Mouse (Mus musculus): ENCODE results near the gene Gm20388.

Gm20388 gene

GRCm38 (mm10) chr8:121001951-121002350 is 1091.3 kb downstream of the Gm20388 start:
- DNase-seq (ENCODE audit: low read depth in 2 of 2, low spot score in 2 of 2) = no peak

DNA sequence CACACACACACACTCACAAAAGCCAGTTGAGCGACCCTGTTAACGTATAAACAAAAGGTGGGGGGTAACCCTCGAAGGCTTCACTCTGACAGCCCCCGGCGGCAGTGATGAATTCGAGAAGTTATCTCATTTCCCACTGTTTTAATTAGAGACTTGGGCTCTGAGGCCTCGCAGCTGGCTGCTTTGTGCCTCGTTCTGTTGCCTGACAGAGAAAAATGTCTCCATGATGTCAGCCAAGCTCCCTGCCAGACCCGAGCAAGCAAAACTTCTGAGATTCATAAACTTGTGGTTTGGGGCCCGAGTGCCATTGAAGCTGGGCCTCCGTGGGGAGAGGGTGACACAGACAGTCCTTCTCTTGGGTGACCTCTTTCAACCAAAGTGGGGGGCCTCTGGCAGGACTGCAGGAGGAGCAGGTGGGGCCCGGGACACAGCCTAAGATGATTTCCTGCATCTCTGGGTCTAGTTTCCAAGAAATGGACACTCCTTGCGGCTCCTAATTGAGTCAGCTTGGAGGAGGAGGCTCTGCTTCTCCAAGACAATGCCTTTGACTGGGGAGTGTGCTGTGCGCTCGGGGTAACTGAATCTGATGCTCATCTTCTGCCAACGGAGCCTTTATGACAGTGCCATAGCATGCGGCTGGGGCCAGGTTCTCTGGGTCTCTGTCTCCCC is 1092.4 kb downstream of the Gm20388 start:
- no peak for DNase-seq (ENCODE audit: low read depth in 2 of 2, low spot score in 2 of 2)

- DNase-seq (ENCODE audit: low read depth in 2 of 2, low spot score in 2 of 2) = no peak
Measured at GRCm38 (mm10) chr8:121003639-121004038, 1093.0 kb downstream of the Gm20388 start.

DNA sequence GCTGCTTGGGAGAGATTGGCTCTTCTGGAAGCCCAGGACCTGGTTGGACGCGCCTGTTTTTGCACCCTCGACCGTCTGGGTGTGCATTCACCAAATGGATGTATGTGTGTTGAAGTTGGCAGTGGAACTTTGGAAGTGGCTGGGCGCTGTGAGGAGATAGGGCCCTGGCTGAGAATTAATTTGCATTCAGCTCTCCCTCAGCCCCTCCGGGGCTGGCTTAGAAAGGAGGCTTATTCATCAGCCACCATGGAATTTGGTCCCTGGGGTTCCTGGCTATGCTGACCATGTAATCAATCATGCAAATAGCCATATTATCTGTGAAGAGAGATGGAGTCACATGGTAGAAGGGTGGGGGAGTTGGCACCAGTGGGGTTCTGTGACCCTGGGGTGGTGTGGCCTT is 1102.7 kb downstream of the Gm20388 start:
- no peak for DNase-seq (ENCODE audit: low read depth in 2 of 2, low spot score in 2 of 2)

DNA sequence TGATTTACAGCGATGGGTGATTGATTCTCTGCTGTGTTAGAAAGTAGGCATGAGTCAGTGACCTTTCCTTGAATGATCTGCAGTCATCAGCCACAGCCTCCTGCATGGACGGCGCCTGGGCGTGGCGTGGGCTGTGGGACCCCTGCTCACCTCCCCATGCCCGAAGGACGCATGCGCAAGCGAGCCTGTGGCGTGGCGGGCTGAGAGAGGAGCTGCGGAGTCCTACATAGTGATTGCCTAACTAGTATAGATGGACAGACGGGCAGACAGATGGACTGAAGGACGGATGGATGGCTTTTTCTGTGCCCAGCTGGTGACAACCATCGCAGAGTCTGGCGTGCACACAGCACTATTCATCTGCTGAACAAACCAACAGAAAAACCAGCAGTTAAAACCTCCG is 1106.0 kb downstream of the Gm20388 start:
- no peak for DNase-seq (ENCODE audit: low read depth in 2 of 2, low spot score in 2 of 2)

- DNase-seq (ENCODE audit: low read depth in 2 of 2, low spot score in 2 of 2) = no peak
Measured at GRCm38 (mm10) chr8:121018236-121018635, 1107.6 kb downstream of the Gm20388 start.

GRCm38 (mm10) chr8:121021488-121021887 is 1110.8 kb downstream of the Gm20388 start:
- DNase-seq (ENCODE audit: low read depth in 2 of 2, low spot score in 2 of 2) = no peak

DNA sequence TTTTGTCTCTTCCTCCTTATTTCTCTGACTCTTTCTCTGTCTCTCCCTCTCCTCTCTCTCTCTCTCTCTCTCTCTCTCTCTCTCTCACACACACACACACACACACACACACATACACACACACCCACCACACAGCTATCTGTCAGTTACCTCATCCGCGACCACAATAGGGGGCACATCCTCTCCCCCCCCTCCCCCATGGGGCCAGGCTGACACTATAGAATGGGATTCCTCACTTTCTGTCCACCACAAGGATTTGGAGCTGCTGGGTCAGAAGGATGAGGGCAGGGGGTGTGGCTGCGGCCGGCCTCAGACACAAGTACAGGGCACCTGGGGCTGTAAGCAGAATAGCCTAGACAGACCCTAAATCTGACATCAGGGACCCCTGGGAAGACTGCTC is 1112.4 kb downstream of the Gm20388 start:
- no peak for DNase-seq (ENCODE audit: low read depth in 2 of 2, low spot score in 2 of 2)

- DNase-seq (ENCODE audit: low read depth in 2 of 2, low spot score in 2 of 2) = no peak
Measured at GRCm38 (mm10) chr8:121023736-121024135, 1113.1 kb downstream of the Gm20388 start.

- DNase-seq (ENCODE audit: low read depth in 2 of 2, low spot score in 2 of 2) = no peak
Measured at GRCm38 (mm10) chr8:121025486-121025885, 1114.8 kb downstream of the Gm20388 start.

DNA sequence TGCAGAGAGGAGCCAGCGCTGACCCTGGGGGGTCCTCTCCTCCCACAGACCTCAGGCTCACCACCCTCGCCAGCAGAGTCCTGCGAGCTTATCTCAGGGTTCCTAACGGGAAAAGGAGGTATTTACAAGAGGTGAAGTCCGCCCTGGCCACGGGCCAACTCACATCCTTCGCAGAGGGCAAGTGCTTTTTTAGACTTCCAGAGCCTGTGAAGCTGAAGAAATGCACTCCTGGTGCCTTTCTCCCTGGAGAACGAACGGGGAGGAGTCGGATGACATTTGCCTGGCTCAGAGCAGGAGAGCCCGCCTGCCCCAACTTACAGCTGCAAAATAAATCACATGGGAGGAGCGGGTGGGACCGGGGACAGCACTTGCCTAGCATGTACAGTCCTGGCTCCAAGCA is 1117.1 kb downstream of the Gm20388 start:
- DNase-seq (ENCODE audit: low read depth in 2 of 2, low spot score in 2 of 2) = no peak

GRCm38 (mm10) chr8:121029076-121029475 is 1118.4 kb downstream of the Gm20388 start:
- no peak for DNase-seq (ENCODE audit: low read depth in 2 of 2, low spot score in 2 of 2)

GRCm38 (mm10) chr8:121030496-121031040 is 1119.9 kb downstream of the Gm20388 start:
- DNase-seq (ENCODE audit: low read depth in 2 of 2, low spot score in 2 of 2) = no peak

GRCm38 (mm10) chr8:121033299-121034013 is 1122.8 kb downstream of the Gm20388 start:
- no peak for DNase-seq (ENCODE audit: low read depth in 2 of 2, low spot score in 2 of 2)

GRCm38 (mm10) chr8:121035611-121036010 is 1125.0 kb downstream of the Gm20388 start:
- DNase-seq (ENCODE audit: low read depth in 2 of 2, low spot score in 2 of 2) = no peak

DNA sequence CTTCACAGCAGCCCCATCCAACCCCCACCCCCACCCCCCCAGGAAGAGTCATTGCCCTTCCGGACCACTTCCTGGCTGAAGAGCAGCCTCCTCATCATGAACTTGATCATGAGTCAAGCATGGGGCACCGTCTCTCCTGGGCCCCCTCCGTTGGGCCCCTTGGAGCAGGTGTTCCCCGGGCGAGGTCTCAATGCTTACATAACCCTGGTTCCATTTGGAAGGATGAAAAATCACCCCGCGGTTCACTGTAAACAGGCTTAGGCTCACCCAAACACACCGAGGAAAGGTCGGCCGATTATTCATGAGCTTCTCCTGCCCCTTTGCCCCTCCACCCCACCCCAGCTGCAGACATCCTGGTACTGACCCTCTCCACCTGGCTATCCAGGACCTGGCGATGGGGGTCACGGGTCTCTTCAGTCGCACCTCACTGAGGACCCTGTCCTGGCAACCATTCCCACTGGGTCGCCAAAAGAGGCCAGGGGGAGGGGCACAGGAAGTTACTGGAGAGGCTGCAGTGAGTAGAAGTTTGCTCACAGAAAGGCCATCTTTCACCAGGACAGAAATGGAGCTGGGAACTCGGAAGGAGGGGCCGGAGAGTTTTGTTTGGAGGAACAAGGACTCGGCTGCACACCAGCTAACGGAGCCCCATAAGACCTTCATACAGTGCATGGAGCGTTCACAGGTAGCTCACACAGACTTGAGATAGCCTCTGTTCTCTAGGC is 1133.2 kb downstream of the Gm20388 start:
- no peak for DNase-seq (ENCODE audit: low read depth in 2 of 2, low spot score in 2 of 2)

GRCm38 (mm10) chr8:121047441-121047840 is 1136.8 kb downstream of the Gm20388 start:
- DNase-seq (ENCODE audit: low read depth in 2 of 2, low spot score in 2 of 2) = no peak

DNA sequence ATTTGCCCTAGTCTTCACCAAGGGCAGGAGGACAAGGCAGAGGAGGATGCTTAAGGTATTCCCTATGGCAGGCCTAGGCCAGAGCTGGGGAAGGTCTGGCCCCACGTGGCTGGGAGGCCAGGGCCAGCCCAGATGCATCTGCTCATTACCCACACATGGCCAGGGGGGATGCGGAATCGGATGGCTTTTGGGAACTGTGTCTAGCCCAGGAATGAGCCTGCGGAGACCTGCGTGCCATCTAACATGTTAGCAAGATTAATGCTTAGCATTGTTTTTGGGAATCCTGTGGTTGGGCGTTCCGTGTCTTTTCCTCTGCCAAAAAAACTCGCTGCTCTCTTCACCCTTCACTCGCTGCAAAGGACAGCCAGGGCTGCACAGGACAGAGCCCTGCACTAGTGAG is 1147.4 kb downstream of the Gm20388 start:
- DNase-seq (ENCODE audit: low read depth in 2 of 2, low spot score in 2 of 2) = no peak

- no peak for DNase-seq (ENCODE audit: low read depth in 2 of 2, low spot score in 2 of 2)
Measured at GRCm38 (mm10) chr8:121059098-121059497, 1148.5 kb downstream of the Gm20388 start.

- no peak for DNase-seq (ENCODE audit: low read depth in 2 of 2, low spot score in 2 of 2)
Measured at GRCm38 (mm10) chr8:121062521-121062920, 1151.9 kb downstream of the Gm20388 start.

DNA sequence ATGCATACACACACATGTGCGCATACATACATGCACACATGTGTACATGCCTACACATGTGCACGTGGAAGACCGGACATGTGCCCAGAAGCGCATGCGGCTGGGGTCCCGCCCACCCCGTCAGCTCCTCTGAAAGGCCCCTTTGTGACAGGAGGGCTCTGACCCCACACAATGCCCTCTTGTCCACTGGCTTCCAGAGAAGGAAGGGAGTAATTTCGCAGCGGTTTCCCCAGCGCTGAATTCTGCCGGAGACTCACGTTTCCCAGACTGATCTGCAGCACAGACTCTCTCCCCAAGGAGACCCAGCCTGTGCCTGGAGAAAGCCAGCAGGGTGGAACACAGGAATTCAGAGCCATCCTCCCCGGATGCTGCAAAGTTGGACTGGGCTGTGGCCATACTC is 1153.0 kb downstream of the Gm20388 start:
- no peak for DNase-seq (ENCODE audit: low read depth in 2 of 2, low spot score in 2 of 2)

DNA sequence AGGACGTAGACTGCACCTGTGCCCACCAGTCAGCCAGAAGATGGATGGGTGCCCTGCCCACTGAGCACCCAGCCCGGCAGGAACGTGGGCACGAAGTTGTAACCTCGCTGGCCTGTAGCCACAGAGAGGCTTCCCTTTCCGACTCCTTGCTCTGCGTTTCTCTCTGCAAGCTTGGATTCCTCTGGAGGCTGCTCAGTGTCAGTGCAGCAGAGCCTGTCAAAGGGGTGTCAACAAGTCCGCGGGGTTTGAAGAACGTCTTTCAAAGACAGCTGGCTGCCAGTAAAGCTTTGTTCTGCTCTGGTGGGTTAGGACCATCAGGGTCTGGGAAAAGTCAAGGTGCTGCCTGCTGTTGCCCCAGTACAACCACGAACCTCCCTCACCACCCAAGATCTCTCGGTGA is 1160.8 kb downstream of the Gm20388 start:
- no peak for DNase-seq (ENCODE audit: low read depth in 2 of 2, low spot score in 2 of 2)
